Mouse (Mus musculus) left cerebral cortex, postnatal 10 days (tissue): ENCODE measurements around the gene Plcb1. TPM values are rescaled to one million over a fixed set of nuclear protein-coding genes. Genes with fewer than 3 reads are reported as not detected.
"Not testable (repeated sequence)": the region's sequence is repeated elsewhere in the genome, so short reads cannot be mapped to it uniquely, and the experiment has no call there.

Source experiments
- DNase-seq, 2 experiments: peaks; one replicate each; pipeline ENCODE4 v3.0.0; 2021 to 2022; ENCODE audit warnings: low spot score in 2 of 2, mixed read lengths in 1 of 2; ENCODE audit errors: extremely low spot score in 1 of 2
- intact Hi-C: fragments of 180-260 bp; cut with DNase I; formaldehyde crosslinking; loops from one replicate; pipeline ENCODE4 v1.15.1; 2025
- total RNA-seq, 2 experiments: library from RNA; stranded (reverse); gene quantifications; 2 replicates each; pipeline ENCODE4 v1.2.3; 2021

Plcb1 gene
- total RNA-seq, 2 experiments from 2014 or later = 158 to 161 TPM

GRCm38 (mm10) chr2:135306472-135306771 lies 520.6 kb downstream of the Plcb1 start:
- no peak for DNase-seq
- intact Hi-C loops = no loop called here

DNA sequence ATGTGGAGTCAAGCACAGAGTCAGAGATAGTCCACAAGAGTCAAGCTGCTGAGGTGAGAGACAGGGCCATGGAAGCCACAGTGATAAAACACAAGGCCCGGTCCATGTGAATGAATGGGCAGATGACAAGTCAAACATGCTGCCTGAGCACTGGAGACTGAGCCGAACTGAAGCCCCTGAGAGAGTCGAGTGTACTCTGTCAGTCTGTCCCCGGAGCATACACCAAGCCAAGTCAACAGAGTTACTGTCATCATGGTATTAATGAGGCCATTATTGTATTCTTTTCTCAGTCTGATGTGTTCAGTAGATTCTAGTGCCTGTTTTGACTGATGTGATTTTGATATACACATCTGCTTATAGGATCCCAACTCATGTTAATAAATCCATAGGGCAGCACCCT lies 521.9 kb downstream of the Plcb1 start:
- no peak for DNase-seq
- intact Hi-C loops = no loop called here

DNA sequence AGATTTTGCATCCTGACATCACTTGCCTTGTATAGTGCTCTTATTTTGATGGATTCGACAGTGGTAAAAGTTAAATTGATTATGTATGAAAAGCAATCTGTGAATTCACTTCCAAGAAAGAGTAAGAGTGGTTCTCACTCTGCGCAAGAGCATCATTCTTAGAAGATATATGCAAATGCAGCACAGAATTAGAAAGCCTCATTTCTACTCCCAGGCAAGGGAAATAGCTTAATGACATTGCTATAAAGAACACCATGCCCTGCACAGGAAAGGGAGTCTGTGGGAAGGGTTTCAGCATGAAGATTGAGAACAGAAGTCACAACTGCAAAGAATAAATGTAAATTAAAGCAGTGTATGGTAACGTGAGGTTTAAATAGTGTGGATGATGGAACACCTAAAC lies 530.1 kb downstream of the Plcb1 start:
- no peak for DNase-seq

GRCm38 (mm10) chr2:135318136-135318535 lies 532.3 kb downstream of the Plcb1 start:
- intact Hi-C loops = no loop called here

More for the DNA sequence above, 530.1 kb downstream of the Plcb1 start:
- intact Hi-C loops = no loop called here

DNA sequence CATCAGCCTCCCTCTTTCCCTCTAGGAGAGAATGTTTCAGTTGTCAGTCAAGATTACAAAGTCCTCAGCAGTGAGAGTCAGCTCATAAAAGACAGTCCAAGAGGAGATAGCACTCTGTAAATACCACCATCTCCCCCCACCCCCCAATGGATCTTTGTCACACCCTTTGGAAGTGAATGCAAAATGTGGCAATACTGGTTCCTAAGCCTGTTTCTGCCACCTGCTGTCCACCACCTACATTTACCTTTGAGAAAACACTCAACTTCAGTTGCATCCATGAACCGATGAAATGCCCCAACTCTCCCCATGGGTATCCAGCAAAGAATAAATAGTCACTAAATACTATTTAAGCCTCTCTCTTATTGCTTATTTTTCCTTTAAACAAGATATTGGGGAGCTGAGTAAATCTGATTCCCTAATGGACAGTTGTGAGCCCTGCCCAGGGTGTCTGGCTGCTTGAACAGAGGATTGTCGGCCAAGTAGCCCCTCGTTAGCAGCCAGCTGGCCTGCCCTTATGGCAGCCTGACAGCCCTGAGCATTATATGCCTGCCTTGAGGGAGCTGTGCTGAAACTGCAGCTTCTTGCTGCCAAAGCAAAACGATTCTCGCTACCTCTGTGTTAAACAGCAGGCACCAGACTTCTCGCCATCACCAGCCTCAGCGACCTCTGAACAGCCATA lies 537.5 kb downstream of the Plcb1 start:
- intact Hi-C loops = loop anchor here (10.0 kb wide), 1 partner anchor 329 kb away; no protein-coding TSS in a partner anchor
- DNase-seq = peak in 1 of 2 experiments; percentile 25

More at GRCm38 (mm10) chr2:135318136-135318535, 532.3 kb downstream of the Plcb1 start:
- DNase-seq = no peak

DNA sequence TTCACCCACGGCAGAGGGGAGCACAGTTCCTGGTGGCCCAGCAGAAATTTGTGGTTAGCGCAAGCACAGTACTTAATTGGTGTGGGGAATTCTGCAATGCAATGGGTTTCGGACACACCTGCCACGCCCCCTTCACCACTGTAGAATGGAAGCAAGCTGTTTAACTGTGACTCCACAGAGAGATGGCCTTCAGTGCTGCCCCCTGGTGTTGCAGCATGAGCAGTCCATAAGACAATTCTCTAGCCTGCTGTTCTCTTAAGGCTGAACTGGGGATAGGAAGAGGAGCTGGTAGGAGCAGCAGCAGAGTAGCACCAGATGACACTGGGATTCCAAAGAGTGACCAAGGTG lies 538.1 kb downstream of the Plcb1 start:
- peak; percentile 74 to 88 for DNase-seq
- intact Hi-C loops = loop anchor here (10.0 kb wide), 1 partner anchor 329 kb away; no protein-coding TSS in a partner anchor

- intact Hi-C loops = loop anchor here (2.0 to 10.0 kb wide), 3 partner anchors 334 to 771 kb away; partner anchors contain the start of gene Plcb1
- peak in 1 of 2 experiments; percentile 22 for DNase-seq
Measured at GRCm38 (mm10) chr2:135328756-135329155, 542.9 kb downstream of the Plcb1 start.

GRCm38 (mm10) chr2:135329782-135330545 lies 544.1 kb downstream of the Plcb1 start:
- intact Hi-C loops = loop anchor here (2.0 to 10.0 kb wide), 5 partner anchors 335 to 783 kb away; partner anchors contain the start of gene Plcb1
- peak; percentile 23 to 76 for DNase-seq

- intact Hi-C loops = loop anchor here (5.0 kb wide), 2 partner anchors 650 to 785 kb away; no protein-coding TSS in a partner anchor
- DNase-seq = no peak
Measured at GRCm38 (mm10) chr2:135331868-135332267, 546.0 kb downstream of the Plcb1 start.

- intact Hi-C loops = no loop called here
- no peak for DNase-seq
Measured at GRCm38 (mm10) chr2:135356311-135356710, 570.4 kb downstream of the Plcb1 start.

GRCm38 (mm10) chr2:135361798-135362197 lies 575.9 kb downstream of the Plcb1 start:
- intact Hi-C loops = loop anchor here (2.0 to 5.0 kb wide), 2 partner anchors 566 to 595 kb away; no protein-coding TSS in a partner anchor
- DNase-seq = peak in 1 of 2 experiments; percentile 70

- intact Hi-C loops = loop anchor here (2.0 to 5.0 kb wide), 2 partner anchors 564 to 594 kb away; no protein-coding TSS in a partner anchor
Measured at GRCm38 (mm10) chr2:135362948-135363347, 577.1 kb downstream of the Plcb1 start.

GRCm38 (mm10) chr2:135370259-135370835 lies 584.5 kb downstream of the Plcb1 start:
- intact Hi-C loops = no loop called here
- no peak for DNase-seq

More at GRCm38 (mm10) chr2:135362948-135363347, 577.1 kb downstream of the Plcb1 start:
- no peak for DNase-seq

DNA sequence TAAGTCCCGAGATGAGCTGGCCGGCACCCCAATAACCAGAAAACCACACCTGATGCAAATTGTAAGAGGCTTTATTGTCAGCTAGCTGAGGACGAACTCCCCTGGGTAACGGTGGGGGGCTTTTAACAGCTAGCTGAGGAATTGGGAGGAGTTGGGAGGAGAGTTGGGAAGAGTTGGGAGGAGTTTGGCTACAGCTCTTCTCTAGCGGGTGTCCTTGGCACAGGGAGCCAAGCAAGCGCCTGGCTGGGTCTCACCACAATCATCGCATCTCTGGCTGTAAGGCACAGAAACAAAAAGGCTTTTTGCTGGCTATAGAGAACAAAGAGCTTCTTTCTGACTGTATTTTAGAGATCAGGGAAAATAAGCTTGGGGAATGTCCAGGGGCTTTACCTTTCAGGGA lies 594.9 kb downstream of the Plcb1 start:
- DNase-seq = not testable (repeated sequence)
- intact Hi-C loops = loop anchor here (5.0 kb wide), 1 partner anchor 547 kb away; no protein-coding TSS in a partner anchor

DNA sequence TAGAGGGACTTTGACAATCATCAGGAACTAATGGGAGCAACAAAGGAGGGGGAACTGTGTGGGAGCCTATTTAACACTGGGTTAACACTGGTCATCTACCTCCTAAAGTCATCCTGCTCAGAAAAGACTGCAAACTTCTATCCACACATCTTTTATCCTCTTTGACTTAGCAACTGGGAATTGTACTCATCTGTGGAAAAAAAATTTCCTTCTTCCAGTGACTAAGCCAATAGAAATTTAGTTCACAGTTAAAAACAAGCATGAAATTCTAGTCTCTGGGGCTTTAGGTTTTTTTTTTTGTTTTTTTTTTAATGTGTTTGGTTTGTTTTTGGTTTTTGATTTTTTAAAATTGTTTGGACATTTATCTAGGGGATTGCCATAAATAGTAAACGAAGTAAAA lies 595.5 kb downstream of the Plcb1 start:
- no peak for DNase-seq
- intact Hi-C loops = loop anchor here (5.0 kb wide), 1 partner anchor 546 kb away; no protein-coding TSS in a partner anchor

GRCm38 (mm10) chr2:135387990-135388389 lies 602.1 kb downstream of the Plcb1 start:
- intact Hi-C loops = no loop called here
- DNase-seq = peak in 1 of 2 experiments; percentile 22

- intact Hi-C loops = no loop called here
- DNase-seq = no peak
Measured at GRCm38 (mm10) chr2:135394698-135395097, 608.8 kb downstream of the Plcb1 start.

DNA sequence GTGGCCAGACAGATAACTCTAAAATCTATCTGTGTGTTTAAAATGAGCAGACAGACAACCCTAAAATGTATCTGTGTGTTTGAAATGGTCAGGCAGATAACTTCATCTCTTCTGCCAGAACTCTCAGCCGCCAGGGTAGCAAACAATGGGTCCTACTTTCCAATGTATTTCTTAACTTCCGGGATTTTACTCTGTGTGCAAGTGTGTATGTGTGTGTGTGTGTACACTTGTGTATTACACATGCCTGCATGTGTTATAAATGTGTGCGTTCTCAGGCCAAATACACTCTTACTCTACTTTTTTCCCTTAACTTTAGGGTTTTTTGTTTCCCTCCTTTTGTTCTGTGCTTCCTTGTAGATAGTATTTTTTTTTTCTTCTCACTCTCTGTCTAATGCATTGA lies 610.5 kb downstream of the Plcb1 start:
- intact Hi-C loops = no loop called here
- DNase-seq = no peak

DNA sequence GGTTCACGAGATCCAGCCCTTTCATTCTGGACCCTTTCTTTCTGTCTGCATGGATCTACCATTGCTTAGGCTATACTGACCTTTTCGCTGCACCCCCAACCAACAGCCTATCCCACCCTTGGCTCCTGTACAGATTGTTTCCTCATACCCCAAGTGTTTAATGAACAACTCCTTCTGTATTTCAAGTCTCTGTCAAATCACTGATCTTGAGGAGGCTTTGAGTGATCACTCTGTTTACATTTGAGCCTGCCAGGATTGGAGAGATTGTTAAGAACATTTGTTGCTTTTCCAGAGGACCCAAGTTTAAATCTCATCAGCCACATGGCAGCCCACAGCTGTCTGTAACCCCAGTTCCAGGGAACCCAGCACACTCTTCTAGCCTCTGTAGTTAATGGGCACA lies 612.1 kb downstream of the Plcb1 start:
- DNase-seq = no peak
- intact Hi-C loops = no loop called here
